Mouse (Mus musculus) left cerebral cortex, adult 2 months (tissue): Measurements from ENCODE around the gene Prss53. TPM values are rescaled to one million over a fixed set of nuclear protein-coding genes. Genes with fewer than 3 reads are reported as not detected.
A peak's percentile ranks its signal among the peaks of the same experiment; 100 is the strongest.
"Not testable (repeated sequence)": the region's sequence is repeated elsewhere in the genome, so short reads cannot be mapped to it uniquely, and the experiment has no call there.

Experiments used
- DNase-seq, 2 experiments: peaks; one replicate each; pipeline ENCODE4 v3.0.0; 2021 to 2022; ENCODE audit warnings: low spot score in 2 of 2, mixed read lengths in 1 of 2; ENCODE audit errors: extremely low spot score in 1 of 2
- H3K27ac ChIP-seq: fragments of 200-600 bp; 2 replicates; pipeline ENCODE4 v1.8.1; 2022
- H3K4me3 ChIP-seq: fragments of 200-600 bp; 2 replicates; pipeline ENCODE4 v1.8.1; 2022
- CTCF ChIP-seq: fragments of 200-600 bp; IDR thresholded peaks from 2 replicates; pipeline ENCODE4 v1.8.1; 2022; ENCODE audit warnings: antibody characterized with exemption, mild to moderate bottlenecking, moderate library complexity
- intact Hi-C: fragments of 180-260 bp; cut with DNase I; formaldehyde crosslinking; loops from one replicate; pipeline ENCODE4 v1.15.1; 2025
- total RNA-seq, 2 experiments: library from RNA; stranded (reverse); gene quantifications; 2 replicates each; pipeline ENCODE4 v1.2.3; 2021

Prss53 gene
- total RNA-seq, 2 experiments from 2014 or later, result 2.1 to 2.8 TPM

GRCm38 (mm10) chr7:127869149-127869810 lies 21.5 kb downstream of the Prss53 start:
- no peak for DNase-seq
- Histone ChIP-seq H3K27ac (peak overlapping the region; percentile 58), H3K4me3 (no peak overlapping the region)
- TF ChIP-seq CTCF, result no peak
- intact Hi-C loops, result loop anchor here (2.0 kb wide), 1 partner anchor 16 kb away; no protein-coding TSS in a partner anchor

GRCm38 (mm10) chr7:127867641-127868040 lies 23.1 kb downstream of the Prss53 start:
- no peak for DNase-seq
- Histone ChIP-seq H3K4me3 (no peak overlapping the region), H3K27ac (peak overlapping the region; percentile 47)
- intact Hi-C loops, result loop anchor here (2.0 kb wide), 1 partner anchor 15 kb away; no protein-coding TSS in a partner anchor
- TF ChIP-seq CTCF, result no peak

DNA sequence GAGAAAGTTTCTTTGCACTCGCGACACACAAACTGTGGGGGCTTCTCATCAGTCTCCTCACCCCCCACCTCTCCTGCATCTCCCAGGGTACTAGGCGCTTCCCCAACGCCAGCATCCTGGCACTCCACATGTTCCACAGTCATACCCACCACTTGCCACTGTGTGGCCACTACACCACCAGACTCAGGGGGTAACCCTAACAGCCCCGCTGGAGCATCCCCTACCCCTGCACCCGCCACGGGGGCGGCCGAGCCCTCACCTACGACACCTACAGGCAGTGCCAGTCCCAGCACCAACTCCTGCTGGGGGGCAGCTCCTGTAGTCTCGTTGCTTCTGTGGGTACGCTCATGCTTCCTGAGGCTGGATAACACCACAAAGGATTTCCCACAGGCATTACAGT lies 24.3 kb downstream of the Prss53 start:
- DNase-seq, result no peak
- no peak for TF ChIP-seq CTCF
- intact Hi-C loops, result no loop called here
- no peak overlapping the region for H3K27ac ChIP-seq
- H3K4me3 ChIP-seq, result no peak overlapping the region

- Histone ChIP-seq H3K4me3 (no peak overlapping the region), H3K27ac (no peak overlapping the region)
- DNase-seq, result no peak
- TF ChIP-seq CTCF, result no peak
- intact Hi-C loops, result no loop called here
Observed at GRCm38 (mm10) chr7:127858258-127858657, 32.5 kb downstream of the Prss53 start.

- intact Hi-C loops, result no loop called here
- no peak overlapping the region for H3K4me3 ChIP-seq
- H3K27ac ChIP-seq, result no peak overlapping the region
- DNase-seq, result no peak
- TF ChIP-seq CTCF, result no peak
Observed at GRCm38 (mm10) chr7:127850906-127851305, 39.9 kb downstream of the Prss53 start.

DNA sequence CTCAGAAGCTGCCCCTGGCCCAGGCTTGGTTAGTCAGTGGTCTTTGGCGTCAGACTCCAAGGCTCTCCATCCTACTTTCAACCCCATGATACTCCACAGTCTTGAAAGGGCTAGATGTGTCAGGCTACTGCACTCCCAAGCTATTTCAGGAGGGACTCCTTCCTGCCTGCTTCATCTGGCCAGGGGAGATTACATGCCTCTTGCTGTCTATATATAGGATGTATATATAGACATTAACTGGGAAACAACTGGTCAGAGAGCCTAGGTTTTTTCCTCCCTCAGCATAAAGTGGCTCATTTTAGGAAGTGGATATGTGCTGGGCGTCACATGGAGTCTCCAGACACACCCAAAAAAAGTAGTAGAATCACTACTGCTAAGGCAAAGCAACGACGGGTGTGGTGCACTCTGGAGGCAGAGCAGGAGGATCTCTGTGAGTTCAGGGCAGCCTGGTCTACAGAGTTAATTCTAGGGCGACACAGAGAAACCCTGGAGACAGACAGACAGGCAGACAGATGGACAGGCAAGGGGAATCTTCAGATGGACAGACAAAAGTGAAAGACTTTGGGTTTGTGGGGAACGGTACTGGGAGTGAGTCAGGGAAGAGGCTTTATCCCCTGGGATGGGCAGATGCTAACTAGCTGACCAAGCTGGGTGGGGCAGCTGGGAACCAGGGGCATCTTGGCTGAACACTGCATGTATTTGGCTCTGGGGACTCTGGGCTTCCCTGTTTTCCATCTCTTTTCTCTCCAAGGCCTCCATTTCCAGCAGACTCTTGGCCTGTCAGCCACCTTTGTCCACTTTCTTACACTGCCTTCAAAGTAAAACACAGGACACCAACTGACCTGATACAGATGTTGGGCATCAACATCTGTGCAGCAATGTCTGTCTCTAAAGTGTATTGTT lies 40.5 kb downstream of the Prss53 start:
- no peak for TF ChIP-seq CTCF
- no peak for DNase-seq
- intact Hi-C loops, result no loop called here

GRCm38 (mm10) chr7:127842001-127842718 lies 48.6 kb downstream of the Prss53 start:
- peak overlapping the region; percentile 97 for H3K27ac ChIP-seq
- intact Hi-C loops, result no loop called here
- H3K4me3 ChIP-seq, result peak overlapping the region; percentile 67
- no peak for TF ChIP-seq CTCF
- peak; percentile 66 to 72 for DNase-seq

More for the DNA sequence above, 40.5 kb downstream of the Prss53 start:
- Histone ChIP-seq H3K4me3 (no peak overlapping the region), H3K27ac (no peak overlapping the region)

GRCm38 (mm10) chr7:127841340-127842000 lies 49.3 kb downstream of the Prss53 start:
- Histone ChIP-seq H3K4me3 (peak overlapping the region; percentile 67), H3K27ac (peak overlapping the region; percentile 97)
- no peak for TF ChIP-seq CTCF
- peak; percentile 96 for DNase-seq
- intact Hi-C loops, result loop anchor here (1.0 to 2.0 kb wide), 4 partner anchors 17 to 65 kb away; partner anchors contain the start of genes Setd1a, Stx1b and Stx4a

DNA sequence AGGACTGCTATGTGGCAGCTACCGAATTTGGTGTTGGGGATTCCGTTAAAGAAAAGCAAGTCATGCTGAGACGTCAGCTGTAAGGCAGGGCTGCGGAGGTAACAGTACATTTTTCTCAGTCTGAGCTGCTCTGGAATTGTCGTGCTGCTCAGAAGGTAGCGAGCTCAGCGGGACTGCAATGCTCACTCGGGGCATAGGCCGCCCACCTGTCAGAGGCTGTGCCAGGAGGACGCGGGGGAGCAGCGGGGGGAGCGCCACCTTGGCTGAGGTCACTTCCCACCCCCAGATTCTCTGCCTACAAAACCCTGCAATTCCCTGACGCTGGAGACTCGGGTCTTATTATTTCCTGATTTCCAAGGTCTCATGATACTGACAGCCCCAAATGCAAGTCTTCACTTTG lies 49.9 kb downstream of the Prss53 start:
- intact Hi-C loops, result loop anchor here (1.0 to 2.0 kb wide), 4 partner anchors 17 to 64 kb away; partner anchors contain the start of genes Setd1a, Stx1b and Stx4a
- peak overlapping the region; percentile 67 for H3K4me3 ChIP-seq
- peak overlapping the region; percentile 97 for H3K27ac ChIP-seq
- no peak for TF ChIP-seq CTCF
- DNase-seq, result peak; percentile 79 to 81

DNA sequence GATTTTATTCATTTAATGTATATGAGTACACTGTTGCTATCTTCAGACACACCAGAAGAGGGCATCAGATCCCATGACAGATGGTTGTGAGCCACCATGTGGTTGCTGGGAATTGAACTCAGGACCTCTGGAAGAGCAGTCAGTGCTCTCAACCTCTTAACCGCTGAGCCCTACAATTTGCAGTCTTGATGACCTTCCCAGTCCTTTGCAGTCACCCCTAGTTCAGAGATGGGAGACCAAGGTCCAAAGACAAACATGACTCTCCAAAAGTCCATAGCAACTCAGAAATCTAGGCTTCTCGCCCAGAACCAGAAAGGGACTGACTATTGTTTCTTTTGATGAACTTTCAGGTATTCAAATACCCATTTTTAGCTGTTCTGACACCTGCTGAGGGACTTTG lies 50.7 kb downstream of the Prss53 start:
- not testable (repeated sequence) for H3K4me3 ChIP-seq, DNase-seq
- peak; percentile 16 for TF ChIP-seq CTCF
- intact Hi-C loops, result loop anchor here (2.0 kb wide), 1 partner anchor 63 kb away; the partner anchor contains the start of gene Setd1a
- peak overlapping the region; percentile 97 for H3K27ac ChIP-seq

DNA sequence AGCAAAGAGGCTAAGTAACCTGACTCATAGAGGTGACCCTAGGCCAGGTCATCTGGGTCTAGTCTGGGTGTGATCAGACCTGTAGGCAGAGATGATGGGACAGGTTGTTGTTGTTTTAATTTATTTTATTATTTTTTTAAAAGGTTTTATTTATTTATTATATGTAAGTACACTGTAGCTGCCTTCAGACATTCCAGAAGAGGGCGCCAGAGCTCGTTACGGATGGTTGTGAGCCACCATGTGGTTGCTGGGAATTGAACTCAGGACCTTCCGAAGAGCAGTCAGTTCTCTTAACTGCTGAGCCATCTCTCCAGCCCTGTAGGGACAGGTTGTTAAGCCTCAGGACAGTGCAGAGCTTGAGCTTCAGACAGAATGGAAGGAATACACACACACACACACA lies 52.9 kb downstream of the Prss53 start:
- DNase-seq, intact Hi-C loops, H3K4me3 ChIP-seq, H3K27ac ChIP-seq: not testable (repeated sequence)
- TF ChIP-seq CTCF, result peak; percentile 5; the same call in 1 of the 2 replicates
